ENCODE assay signal across 9 mouse cellular contexts in the genomic region with DNA sequence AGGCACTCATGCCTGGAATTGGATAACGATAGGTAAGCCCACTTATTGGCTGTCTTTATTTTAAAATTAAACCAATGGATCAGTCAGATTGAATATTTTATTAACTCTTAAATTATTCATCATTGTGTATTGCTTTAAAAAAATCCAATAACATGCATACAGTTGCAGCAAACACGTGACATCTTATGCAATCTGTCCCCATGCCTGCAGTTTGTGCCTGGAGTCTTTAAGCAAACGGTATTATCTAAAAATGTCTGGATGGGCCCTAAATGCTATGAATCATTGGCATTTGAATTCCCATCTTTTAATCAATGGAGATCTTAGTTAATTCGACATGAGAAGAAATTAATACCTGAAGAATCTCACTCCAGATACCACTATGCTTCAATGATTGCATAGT. TPM values are rescaled to one million over a fixed set of nuclear protein-coding genes. Genes with fewer than 3 reads are reported as not detected.
DNase-seq lines count a peak whose midpoint lies in the region; ATAC-seq lines count a peak whose summit lies in the region.
"Had no signal": no experiment of that assay in that cellular context is flagged by ENCODE, and none has a peak within 500 bp of the region (broad histone marks: within the 10 kb centered on the region; RNA-seq: fewer than 3 reads in every experiment).

No protein-coding gene starts in this region.

- no peak overlapping the region for H3K27ac ChIP-seq in intestine, embryonic 14.5 days (ENCODE audit: low read depth)
- H3K27ac ChIP-seq in intestine, embryonic 16.5 days (ENCODE audit: low read length): no peak overlapping the region
- H3K27ac ChIP-seq in forebrain, embryonic 15.5 days (replicated peaks): peak overlapping the region; percentile 84; the same call in 1 of the 2 replicates
- H3K27ac ChIP-seq in midbrain, embryonic 12.5 days (replicated peaks): no peak overlapping the region

- 34% methylated on average over 4 of the region's 4 CpGs for WGBS in intestine, embryonic 14.5 days
- WGBS in intestine, embryonic 16.5 days: 33% methylated on average over 4 of the region's 4 CpGs
- 7% methylated on average over 4 of the region's 4 CpGs for WGBS in forebrain, embryonic 15.5 days
- WGBS in midbrain, embryonic 12.5 days: 16% methylated on average over 4 of the region's 4 CpGs

- H3K4me1 ChIP-seq in intestine, embryonic 14.5 days (replicated peaks; ENCODE audit: control insufficient read depth, insufficient read depth, low read length): peaks cover 6% of the 10 kb centered on the region; the same call in 1 of the 2 replicates
- H3K4me1 ChIP-seq in intestine, embryonic 16.5 days (ENCODE audit: control insufficient read depth, insufficient read depth, low read length): peaks cover 11% of the 10 kb centered on the region
- peaks cover 21% of the 10 kb centered on the region for H3K4me1 ChIP-seq in forebrain, embryonic 15.5 days
- H3K4me1 ChIP-seq in midbrain, embryonic 12.5 days: peaks cover 11% of the 10 kb centered on the region; the same call in 1 of the 2 replicates

- no peaks in the 10 kb centered on the region for H3K36me3 ChIP-seq in intestine, embryonic 14.5 days (ENCODE audit: control insufficient read depth, insufficient read depth, low read length)
- no peaks in the 10 kb centered on the region for H3K36me3 ChIP-seq in intestine, embryonic 16.5 days (ENCODE audit: control insufficient read depth, insufficient read depth, low read length)
- no peaks in the 10 kb centered on the region for H3K36me3 ChIP-seq in forebrain, embryonic 15.5 days
- no peaks in the 10 kb centered on the region for H3K36me3 ChIP-seq in midbrain, embryonic 12.5 days

- H3K4me3 ChIP-seq in intestine, embryonic 14.5 days (ENCODE audit: low read depth, low read length): peak overlapping the region; percentile 71; the same call in 1 of the 2 replicates
- no peak overlapping the region for H3K4me3 ChIP-seq in intestine, embryonic 16.5 days (ENCODE audit: low read length)
- peak overlapping the region; percentile 83 for H3K4me3 ChIP-seq in forebrain, embryonic 15.5 days
- peak overlapping the region; percentile 76 for H3K4me3 ChIP-seq in midbrain, embryonic 12.5 days

- no peak for ATAC-seq in intestine, embryonic 14.5 days (replicated peaks; ENCODE audit: low FRiP score, low TSS enrichment, low read depth)
- ATAC-seq in intestine, embryonic 16.5 days: no peak
- no peak for ATAC-seq in forebrain, embryonic 15.5 days (replicated peaks)
- no peak for ATAC-seq in midbrain, embryonic 12.5 days (ENCODE audit: low FRiP score, low read depth)
- ATAC-seq: CD4-positive, CD25-positive, alpha-beta regulatory T cell, adult 4 months had no signal

- peak overlapping the region; percentile 97 for H3K4me2 ChIP-seq in intestine, embryonic 14.5 days (ENCODE audit: low read length)
- H3K4me2 ChIP-seq in intestine, embryonic 16.5 days (ENCODE audit: low read depth, low read length): no peak overlapping the region
- H3K4me2 ChIP-seq in forebrain, embryonic 15.5 days (replicated peaks): peak overlapping the region; percentile 94
- peak overlapping the region; percentile 75 for H3K4me2 ChIP-seq in midbrain, embryonic 12.5 days (replicated peaks)

- no peak overlapping the region for H3K9ac ChIP-seq in intestine, embryonic 14.5 days (ENCODE audit: low read length)
- no peak overlapping the region for H3K9ac ChIP-seq in intestine, embryonic 16.5 days (ENCODE audit: low read depth, low read length)
- peak overlapping the region; percentile 91; the same call in 1 of the 2 replicates for H3K9ac ChIP-seq in forebrain, embryonic 15.5 days (replicated peaks)
- H3K9ac ChIP-seq in midbrain, embryonic 12.5 days (replicated peaks): no peak overlapping the region

- DNase-seq in intestine, embryonic 14.5 days (ENCODE audit: low spot score): no peak
- peak; percentile 66 for DNase-seq in brain, adult 2 months (ENCODE audit: low read depth, low spot score)
- DNase-seq in adrenal gland, postnatal 4 days (ENCODE audit: low spot score in 2 of 2): no peak
- no peak for DNase-seq in ovary, postnatal 36 days (ENCODE audit: low spot score)
- no peak for DNase-seq in adrenal gland, postnatal 14 days

- H3K27me3 ChIP-seq in intestine, embryonic 14.5 days (replicated peaks; ENCODE audit: control insufficient read depth, insufficient read depth, low read length): no peaks in the 10 kb centered on the region
- 0 out of 2 replicates have a peak, but pooled peaks cover 3% of the 10 kb centered on the region for H3K27me3 ChIP-seq in intestine, embryonic 16.5 days (replicated peaks; ENCODE audit: control insufficient read depth, insufficient read depth, low read length)
- H3K27me3 ChIP-seq in forebrain, embryonic 15.5 days: no peaks in the 10 kb centered on the region
- no peaks in the 10 kb centered on the region for H3K27me3 ChIP-seq in midbrain, embryonic 12.5 days

- H3K9me3 ChIP-seq in intestine, embryonic 14.5 days (ENCODE audit: control insufficient read depth, low read length): no peaks in the 10 kb centered on the region
- H3K9me3 ChIP-seq in intestine, embryonic 16.5 days (ENCODE audit: control insufficient read depth, low read length): no peaks in the 10 kb centered on the region
- no peaks in the 10 kb centered on the region for H3K9me3 ChIP-seq in forebrain, embryonic 15.5 days
- no peaks in the 10 kb centered on the region for H3K9me3 ChIP-seq in midbrain, embryonic 12.5 days

RNA-seq across cellular contexts. Expression of gene Edil3, which starts 3.2 kb away (rescaled TPM):
- 12.9 and 16.4 TPM in 2 replicates for polyA plus RNA-seq in intestine, embryonic 14.5 days (2014; fragmentation: Nextera tagmentation; extraction: Ambion mirVana)
- polyA plus RNA-seq in intestine, embryonic 16.5 days (2015; fragmentation: Nextera tagmentation; extraction: Ambion mirVana): 5.7 and 6.2 TPM in 2 replicates
- 46.4 and 46.9 TPM in 2 replicates for polyA plus RNA-seq in forebrain, embryonic 15.5 days (2015; fragmentation: Nextera tagmentation; extraction: Ambion mirVana)
- 54.5 and 54.8 TPM in 2 replicates for polyA plus RNA-seq in midbrain, embryonic 12.5 days (2016; fragmentation: Nextera tagmentation; extraction: Ambion mirVana)
- 1 to 10 TPM; 3.9 to 4.2 TPM for total RNA-seq in adrenal gland, postnatal 4 days (2021)
- total RNA-seq in adrenal gland, postnatal 14 days (2021): 2.6 and 3.0 TPM in 2 replicates
